Mouse (Mus musculus) testis, adult 2 months (tissue): ENCODE measurements around the gene Sim2. TPM values are rescaled to one million over a fixed set of nuclear protein-coding genes. Genes with fewer than 3 reads are reported as not detected.

Experiments
- H3K27ac ChIP-seq: fragments of 200-500 bp; 2 replicates; pipeline ENCODE4 v1.5.1; 2012; ENCODE audit warnings: low read depth, low read length; ENCODE audit not compliant: control insufficient read depth, insufficient read depth
- H3K27me3 ChIP-seq: fragments of 200-500 bp; 2 replicates; pipeline ENCODE4 v1.6.1; 2012; ENCODE audit warnings: mild to moderate bottlenecking, low read length, moderate library complexity; ENCODE audit not compliant: control insufficient read depth, insufficient read depth
- H3K36me3 ChIP-seq: fragments of 200-500 bp; 2 replicates; pipeline ENCODE4 v1.6.1; 2012; ENCODE audit warnings: mild to moderate bottlenecking, low read length; ENCODE audit not compliant: control insufficient read depth, insufficient read depth
- H3K4me1 ChIP-seq: fragments of 200-500 bp; 2 replicates; pipeline ENCODE4 v1.6.1; 2012; ENCODE audit warnings: low read length; ENCODE audit not compliant: control insufficient read depth, insufficient read depth
- H3K4me3 ChIP-seq: fragments of 200-500 bp; 2 replicates; pipeline ENCODE4 v1.5.1; 2012; ENCODE audit warnings: low read depth, mild to moderate bottlenecking, low read length, moderate library complexity, mixed read lengths; ENCODE audit not compliant: control insufficient read depth
- CTCF ChIP-seq: fragments of 200-500 bp; IDR thresholded peaks from 2 replicates; pipeline ENCODE4 v1.5.1; 2012; ENCODE audit warnings: low read depth, mild to moderate bottlenecking, inconsistent platforms, low read length, moderate library complexity; ENCODE audit not compliant: control insufficient read depth, insufficient read depth, insufficient replicate concordance
- POLR2A ChIP-seq: fragments of 200-500 bp; IDR thresholded peaks from 2 replicates; pipeline ENCODE4 v1.6.1; 2012; ENCODE audit warnings: low read depth, mild to moderate bottlenecking, inconsistent platforms, low read length, moderate library complexity; ENCODE audit not compliant: control insufficient read depth
- polyA plus RNA-seq: library from polyadenylated mRNA; depleted of rRNA; stranded (reverse); fragments of >200 nt; gene quantifications from 2 replicates; pipeline ENCODE4 v1.2.3, GENCODE M21; 2012; rRNA removed

Gene Sim2
- 0.06 and 0.10 TPM in 2 replicates for polyA plus RNA-seq

DNA sequence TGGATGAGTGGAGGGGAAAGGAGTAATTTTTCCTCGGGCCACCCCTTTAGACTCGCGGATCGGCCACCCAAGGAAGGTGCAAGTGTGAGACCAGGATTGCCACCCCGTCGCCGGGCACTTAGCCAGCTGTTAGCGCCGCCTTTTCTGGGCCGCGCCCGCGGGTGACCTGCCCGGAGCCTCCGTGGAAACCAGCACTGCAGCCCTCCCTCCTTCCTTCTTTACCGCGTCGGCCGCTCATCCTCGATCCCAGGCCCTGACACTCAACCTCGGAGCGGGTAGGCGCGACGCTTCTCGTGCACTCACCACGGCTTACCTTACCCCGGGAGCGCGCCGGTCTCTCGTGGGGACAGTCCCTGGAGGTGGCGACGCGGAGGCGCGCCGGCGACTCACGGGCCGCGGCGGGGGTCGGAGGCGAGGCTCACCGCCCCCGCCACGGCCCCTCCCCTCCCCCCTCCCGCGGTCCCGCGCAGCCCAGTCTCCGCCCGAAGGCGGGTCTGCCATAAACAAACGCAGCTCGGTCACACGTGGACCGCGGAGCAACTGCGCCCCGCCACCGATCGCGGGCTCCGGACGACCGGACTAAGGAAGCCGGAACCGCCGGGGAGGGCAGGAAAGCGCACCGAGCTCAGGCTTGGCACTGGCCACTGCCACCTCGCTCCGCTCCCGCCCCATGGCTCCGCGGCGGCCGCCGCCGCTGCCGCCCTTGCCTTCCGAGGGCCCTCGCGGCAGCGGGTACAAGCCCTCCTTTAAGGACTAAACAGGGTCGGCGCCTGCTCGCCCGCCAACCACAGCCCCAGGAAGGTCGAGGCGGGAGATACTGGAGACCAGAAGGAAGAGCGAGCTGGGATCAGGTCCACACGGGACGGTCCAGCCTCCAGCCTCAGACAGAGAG, at the start of gene Sim2:
Gene Sim2, plus strand, starts transcription at position 221 of the 892 bp plus-strand sequence.
- H3K27me3 ChIP-seq: peaks cover 11% of the 10 kb centered on the region
- TF ChIP-seq POLR2A (no peak), CTCF (no peak)
- no peak within 1 kb of the TSS for H3K27ac ChIP-seq
- H3K36me3 ChIP-seq: no peaks in the 10 kb centered on the region
- H3K4me3 ChIP-seq: peak within 1 kb of the TSS; percentile 19; the same call in 1 of the 2 replicates
- peaks cover 14% of the 10 kb centered on the region for H3K4me1 ChIP-seq

- Histone ChIP-seq H3K4me1 (peaks cover 2% of the 10 kb centered on the region; the same call in 1 of the 2 replicates), H3K27me3 (no peaks in the 10 kb centered on the region), H3K4me3 (no peak overlapping the region), H3K36me3 (no peaks in the 10 kb centered on the region), H3K27ac (no peak overlapping the region)
- TF ChIP-seq CTCF: peak; percentile 17; the same call in 1 of the 2 replicates
- TF ChIP-seq POLR2A: no peak
Measured at GRCm38 (mm10) chr16:94037280-94037679, 47.5 kb upstream of the Sim2 start.

- Histone ChIP-seq H3K4me1 (peaks cover 2% of the 10 kb centered on the region; the same call in 1 of the 2 replicates), H3K36me3 (no peaks in the 10 kb centered on the region), H3K4me3 (no peak overlapping the region), H3K27ac (no peak overlapping the region), H3K27me3 (no peaks in the 10 kb centered on the region)
- no peak for TF ChIP-seq POLR2A
- TF ChIP-seq CTCF: peak; percentile 47; the same call in 1 of the 2 replicates
Measured at GRCm38 (mm10) chr16:94038272-94038985, 46.3 kb upstream of the Sim2 start.

DNA sequence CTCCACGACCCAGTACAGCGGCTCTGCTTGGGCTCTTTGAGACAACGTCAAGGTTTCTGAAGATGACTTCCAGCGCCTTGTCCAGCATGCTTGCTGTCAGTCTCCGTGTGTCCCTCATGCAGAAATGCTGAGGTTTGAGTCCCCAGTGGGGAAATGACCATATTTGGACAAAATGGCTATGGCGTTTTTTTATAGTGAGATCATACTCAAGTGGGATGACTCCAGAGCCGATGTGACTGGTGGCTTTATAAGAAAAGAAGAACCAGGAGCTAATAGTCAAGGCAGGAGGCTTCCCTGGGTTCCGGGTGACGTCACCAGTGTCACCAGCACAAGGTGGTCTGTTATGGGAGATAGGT, 45.8 kb upstream of the Sim2 start:
- Histone ChIP-seq H3K27ac (no peak overlapping the region), H3K27me3 (no peaks in the 10 kb centered on the region), H3K4me1 (peaks cover 2% of the 10 kb centered on the region; the same call in 1 of the 2 replicates), H3K36me3 (no peaks in the 10 kb centered on the region), H3K4me3 (no peak overlapping the region)
- TF ChIP-seq CTCF: no peak
- no peak for TF ChIP-seq POLR2A

GRCm38 (mm10) chr16:94040485-94040884, 44.2 kb upstream of the Sim2 start:
- Histone ChIP-seq H3K4me3 (no peak overlapping the region), H3K27ac (no peak overlapping the region), H3K4me1 (peaks cover 2% of the 10 kb centered on the region; the same call in 1 of the 2 replicates), H3K36me3 (no peaks in the 10 kb centered on the region), H3K27me3 (no peaks in the 10 kb centered on the region)
- no peak for TF ChIP-seq CTCF
- no peak for TF ChIP-seq POLR2A

DNA sequence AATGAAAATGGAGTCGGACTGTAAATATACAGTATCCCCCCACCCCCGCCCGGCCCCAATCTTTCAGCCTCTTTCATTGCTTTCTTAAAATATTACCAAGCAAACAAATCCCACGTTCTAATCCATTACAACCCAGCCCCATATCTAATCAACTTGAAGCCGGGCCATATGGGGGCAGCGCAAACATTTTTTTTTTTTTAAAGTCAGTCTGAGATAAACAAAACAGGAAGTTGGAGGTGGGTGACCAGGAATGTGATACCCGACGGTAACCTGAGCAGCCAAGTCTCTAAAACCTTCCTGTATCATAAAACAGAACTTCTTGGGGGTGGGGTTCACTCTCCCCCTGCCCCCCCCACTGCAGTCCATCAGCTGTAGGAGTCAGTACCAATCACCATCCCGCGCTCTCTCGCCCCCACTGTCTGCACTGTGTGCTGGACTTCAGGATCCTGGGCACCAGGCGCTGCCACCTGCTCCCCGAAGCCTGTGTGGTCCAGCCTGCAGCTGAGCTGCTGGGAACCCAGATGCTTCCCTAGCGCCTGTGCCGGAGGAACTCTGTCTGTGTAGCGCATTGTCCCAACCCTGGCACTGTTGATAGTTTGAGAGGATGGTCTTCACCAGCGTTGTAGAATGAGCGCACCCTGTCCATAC, 43.5 kb upstream of the Sim2 start:
- H3K27me3 ChIP-seq: no peaks in the 10 kb centered on the region
- H3K4me3 ChIP-seq: no peak overlapping the region

More for the DNA sequence above, 43.5 kb upstream of the Sim2 start:
- H3K36me3 ChIP-seq: no peaks in the 10 kb centered on the region
- peaks cover 2% of the 10 kb centered on the region; the same call in 1 of the 2 replicates for H3K4me1 ChIP-seq
- TF ChIP-seq POLR2A: no peak
- no peak for TF ChIP-seq CTCF
- H3K27ac ChIP-seq: no peak overlapping the region
